8 mouse cellular contexts compared by ENCODE assay signal in the genomic region with DNA sequence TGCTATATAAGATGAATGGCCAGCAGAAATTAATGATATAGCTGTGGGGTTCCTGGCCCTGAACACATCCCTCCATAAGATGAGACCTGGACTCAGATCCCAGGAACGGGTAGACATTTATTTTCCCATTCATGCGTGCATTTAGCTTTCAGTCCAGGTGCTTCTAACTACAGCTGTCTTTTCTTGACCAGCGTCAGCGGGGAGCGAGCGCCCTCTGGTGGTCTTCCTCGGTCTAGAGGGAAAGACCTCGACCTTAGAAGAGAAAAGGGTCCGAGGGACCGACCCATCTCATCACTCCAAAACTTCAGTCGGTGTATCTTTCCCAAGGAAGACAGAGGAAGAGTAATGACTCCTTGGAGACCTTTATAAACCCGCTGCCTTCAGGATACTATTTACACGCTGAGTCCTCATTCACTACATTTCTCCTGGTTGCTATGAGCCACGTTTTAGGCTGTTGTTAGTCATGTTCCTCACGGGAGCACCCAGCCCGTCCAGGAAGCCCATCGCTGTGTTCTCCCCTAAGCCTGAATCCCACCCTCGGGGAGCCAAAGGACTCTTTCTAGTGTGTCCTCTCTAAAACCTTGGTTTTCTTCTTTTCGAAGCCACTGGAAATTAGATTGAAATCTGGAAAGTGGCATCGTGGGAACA. TPM values are rescaled to one million over a fixed set of nuclear protein-coding genes. Genes with fewer than 3 reads are reported as not detected.
DNase-seq lines count a peak whose midpoint lies in the region; ATAC-seq and TF ChIP-seq lines count a peak whose summit lies in the region.

No protein-coding gene starts in this region.

- H3K4me1 ChIP-seq in forebrain, embryonic 14.5 days (ENCODE audit: control insufficient read depth, insufficient read depth, low read length), result no peaks in the 10 kb centered on the region
- H3K4me1 ChIP-seq in lung, embryonic 14.5 days (ENCODE audit: insufficient read depth), result no peaks in the 10 kb centered on the region
- no peaks in the 10 kb centered on the region for H3K4me1 ChIP-seq in olfactory bulb, adult 2 months (ENCODE audit: control insufficient read depth, insufficient read depth, low read length)
- H3K4me1 ChIP-seq in thymus, adult 2 months (replicated peaks; ENCODE audit: control insufficient read depth, insufficient read depth, low read length), result peaks cover 7% of the 10 kb centered on the region; the same call in 1 of the 2 replicates

- H3K9me3 ChIP-seq in forebrain, embryonic 14.5 days (replicated peaks; ENCODE audit: control insufficient read depth, low read length), result no peaks in the 10 kb centered on the region
- no peaks in the 10 kb centered on the region for H3K9me3 ChIP-seq in lung, embryonic 14.5 days (ENCODE audit: low read depth, low read length)

- no peak for ATAC-seq in forebrain, embryonic 14.5 days
- peak; percentile 78 for ATAC-seq in lung, embryonic 14.5 days (ENCODE audit: insufficient read depth)

- TF ChIP-seq CTCF in lung, embryonic 14.5 days (IDR thresholded peaks at IDR 0.05; ENCODE audit: low read depth), result peak; percentile 94
- peak; percentile 72 for TF ChIP-seq CTCF in olfactory bulb, adult 2 months (IDR thresholded peaks at IDR 0.05; ENCODE audit: insufficient read depth, low read depth, low read length)
- TF ChIP-seq CTCF in thymus, adult 2 months (IDR thresholded peaks at IDR 0.05; ENCODE audit: borderline replicate concordance, control insufficient read depth, extremely low read depth, insufficient read depth, low read length, poor library complexity), result peak; percentile 78; the same call in 1 of the 2 replicates

- H3K4me2 ChIP-seq in forebrain, embryonic 14.5 days (ENCODE audit: low read length), result 0 out of 2 replicates have a peak overlapping the region, but pooled peaks have one; percentile 10
- H3K4me2 ChIP-seq in lung, embryonic 14.5 days, result peak overlapping the region; percentile 41

- 23% methylated on average over 20 of the region's 20 CpGs for WGBS in forebrain, embryonic 14.5 days
- WGBS in lung, embryonic 14.5 days, result 14% methylated on average over 20 of the region's 20 CpGs
- WGBS in olfactory bulb, adult 2 months, result 10% methylated on average over 20 of the region's 20 CpGs
- WGBS in thymus, adult 2 months, result 2% methylated on average over 20 of the region's 20 CpGs

- H3K36me3 ChIP-seq in forebrain, embryonic 14.5 days (ENCODE audit: control insufficient read depth, insufficient read depth, low read length), result no peaks in the 10 kb centered on the region
- no peaks in the 10 kb centered on the region for H3K36me3 ChIP-seq in lung, embryonic 14.5 days (ENCODE audit: insufficient read depth)
- no peaks in the 10 kb centered on the region for H3K36me3 ChIP-seq in thymus, adult 2 months (ENCODE audit: control insufficient read depth, insufficient read depth, low read length)

- H3K27ac ChIP-seq in forebrain, embryonic 14.5 days (ENCODE audit: low read depth, low read length), result no peak overlapping the region
- H3K27ac ChIP-seq in lung, embryonic 14.5 days (ENCODE audit: low read depth), result no peak overlapping the region
- H3K27ac ChIP-seq in olfactory bulb, adult 2 months (ENCODE audit: insufficient read depth, low read depth, low read length), result no peak overlapping the region
- H3K27ac ChIP-seq in thymus, adult 2 months (ENCODE audit: control insufficient read depth, insufficient read depth, low read length), result no peak overlapping the region

- DNase-seq in ES-CJ7 (ENCODE audit: low read depth, low spot score), result peak; percentile 83
- peak; percentile 55 for DNase-seq in cerebellum, adult 11 months
- DNase-seq in forebrain, embryonic 14.5 days (ENCODE audit: low spot score), result peak; percentile 82
- DNase-seq in heart, postnatal 14 days, result peak; percentile 84 to 90
- peak; percentile 69 for DNase-seq in layer of hippocampus, adult 11-12 months (ENCODE audit: low spot score)
- DNase-seq in lung, embryonic 14.5 days, result peak; percentile 93
- peak; percentile 83 for DNase-seq in thymus, adult 2 months

- no peak overlapping the region for H3K4me3 ChIP-seq in forebrain, embryonic 14.5 days (ENCODE audit: low read depth, low read length)
- H3K4me3 ChIP-seq in lung, embryonic 14.5 days (ENCODE audit: low read depth, low read length), result no peak overlapping the region
- H3K4me3 ChIP-seq in olfactory bulb, adult 2 months (ENCODE audit: insufficient read depth, low read depth, low read length), result no peak overlapping the region
- H3K4me3 ChIP-seq in thymus, adult 2 months (ENCODE audit: control insufficient read depth, insufficient read depth, low read length), result no peak overlapping the region

- intact Hi-C loops in heart, postnatal 14 days (cut with DNase I), result loop anchor here (5.0 to 10.0 kb wide), 3 partner anchors 175 to 858 kb away; no protein-coding TSS in a partner anchor

- TF ChIP-seq POLR2A in olfactory bulb, adult 2 months (IDR thresholded peaks at IDR 0.05; ENCODE audit: insufficient read depth, low read depth, low read length), result no peak
- no peak for TF ChIP-seq POLR2A in thymus, adult 2 months (IDR thresholded peaks at IDR 0.05; ENCODE audit: control insufficient read depth, extremely low read depth, insufficient read depth, low read length, poor library complexity)

- no peak overlapping the region for H3K9ac ChIP-seq in forebrain, embryonic 14.5 days (ENCODE audit: low read length)
- H3K9ac ChIP-seq in lung, embryonic 14.5 days, result no peak overlapping the region

- no peaks in the 10 kb centered on the region for H3K27me3 ChIP-seq in forebrain, embryonic 14.5 days (replicated peaks; ENCODE audit: control insufficient read depth, insufficient read depth, low read length)
- H3K27me3 ChIP-seq in lung, embryonic 14.5 days (ENCODE audit: insufficient read depth, low read length), result no peaks in the 10 kb centered on the region
- no peaks in the 10 kb centered on the region for H3K27me3 ChIP-seq in thymus, adult 2 months (ENCODE audit: control insufficient read depth, insufficient read depth, low read length)

RNA-seq across cellular contexts. Expression of a gene that starts 12.9 kb away (rescaled TPM):
- 15.1 and 15.7 TPM in 2 replicates for polyA plus RNA-seq in forebrain, embryonic 14.5 days (2014; fragmentation: Nextera tagmentation; extraction: Ambion mirVana)
- total RNA-seq in heart, postnatal 14 days (2021), result 1 to 10 TPM; 5.7 to 6.1 TPM
- polyA plus RNA-seq in lung, embryonic 14.5 days (2014; fragmentation: Nextera tagmentation; extraction: Ambion mirVana), result 34.0 and 40.4 TPM in 2 replicates
- polyA plus RNA-seq in olfactory bulb, adult 2 months (2012; ENCODE audit: insufficient read depth, insufficient read length, low replicate concordance, missing spikeins), result not detected in 2 replicates
- 16.6 and 21.9 TPM in 2 replicates for polyA plus RNA-seq in thymus, adult 2 months (2012; rRNA removed)

RNA-seq across cellular contexts. Expression of a gene that starts 13.1 kb away (rescaled TPM):
- polyA plus RNA-seq in forebrain, embryonic 14.5 days (2014; fragmentation: Nextera tagmentation; extraction: Ambion mirVana), result 1.1 TPM in 1 of 2 replicates, not detected in the other
- total RNA-seq in heart, postnatal 14 days (2021), result under 1 TPM in 1 of 2 experiments, not detected in 1; 0.61 TPM
- 1.2 TPM in 1 of 2 replicates, not detected in the other for polyA plus RNA-seq in lung, embryonic 14.5 days (2014; fragmentation: Nextera tagmentation; extraction: Ambion mirVana)
- polyA plus RNA-seq in olfactory bulb, adult 2 months (2012; ENCODE audit: insufficient read depth, insufficient read length, low replicate concordance, missing spikeins), result not detected in 2 replicates
- 14.2 and 22.2 TPM in 2 replicates for polyA plus RNA-seq in thymus, adult 2 months (2012; rRNA removed)

RNA-seq across cellular contexts. Expression of a gene that starts 30.0 kb away (rescaled TPM):
- 74.6 and 84.7 TPM in 2 replicates for polyA plus RNA-seq in forebrain, embryonic 14.5 days (2014; fragmentation: Nextera tagmentation; extraction: Ambion mirVana)
- 10 to 100 TPM; 16.0 to 16.4 TPM for total RNA-seq in heart, postnatal 14 days (2021)
- 53.7 and 58.7 TPM in 2 replicates for polyA plus RNA-seq in lung, embryonic 14.5 days (2014; fragmentation: Nextera tagmentation; extraction: Ambion mirVana)
- polyA plus RNA-seq in olfactory bulb, adult 2 months (2012; ENCODE audit: insufficient read depth, insufficient read length, low replicate concordance, missing spikeins), result not detected in 2 replicates
- polyA plus RNA-seq in thymus, adult 2 months (2012; rRNA removed), result 18.5 and 21.3 TPM in 2 replicates

RNA-seq across cellular contexts. Expression of a gene that starts 50.4 kb away (rescaled TPM):
- not detected in 2 replicates for polyA plus RNA-seq in forebrain, embryonic 14.5 days (2014; fragmentation: Nextera tagmentation; extraction: Ambion mirVana)
- not detected for total RNA-seq in heart, postnatal 14 days (2021)
- not detected in 2 replicates for polyA plus RNA-seq in lung, embryonic 14.5 days (2014; fragmentation: Nextera tagmentation; extraction: Ambion mirVana)
- not detected in 2 replicates for polyA plus RNA-seq in olfactory bulb, adult 2 months (2012; ENCODE audit: insufficient read depth, insufficient read length, low replicate concordance, missing spikeins)
- 0.18 TPM in 1 of 2 replicates, not detected in the other for polyA plus RNA-seq in thymus, adult 2 months (2012; rRNA removed)

Comparison
In these comparisons a context has a peak if more than half of its experiments do, and no peak if none do; other contexts are left out.
1. RNA of a gene that starts 12.9 kb away (polyA plus RNA-seq): 34.0 to 40.4 TPM in lung, embryonic 14.5 days, 16.6 to 21.9 TPM in thymus, adult 2 months and 15.1 to 15.7 TPM in forebrain, embryonic 14.5 days; not detected in olfactory bulb, adult 2 months; every median in the first group is over 10 times any median in the second.
2. RNA of a gene that starts 30.0 kb away (polyA plus RNA-seq): 74.6 to 84.7 TPM in forebrain, embryonic 14.5 days, 53.7 to 58.7 TPM in lung, embryonic 14.5 days and 18.5 to 21.3 TPM in thymus, adult 2 months; not detected in olfactory bulb, adult 2 months; every median in the first group is over 10 times any median in the second.
3. Peak in every context shown above with its lines, with median percentiles within 50 percentile points of each other: DNase-seq and CTCF ChIP-seq.